Mouse (Mus musculus): ENCODE measurements at regions not wholly inside any gene's neighbourhood (a gene's known extent, or its start where the extent isn't known, plus 50 kb on each side); places are given as distances from the start of the nearest gene placed in this dataset.

DNA sequence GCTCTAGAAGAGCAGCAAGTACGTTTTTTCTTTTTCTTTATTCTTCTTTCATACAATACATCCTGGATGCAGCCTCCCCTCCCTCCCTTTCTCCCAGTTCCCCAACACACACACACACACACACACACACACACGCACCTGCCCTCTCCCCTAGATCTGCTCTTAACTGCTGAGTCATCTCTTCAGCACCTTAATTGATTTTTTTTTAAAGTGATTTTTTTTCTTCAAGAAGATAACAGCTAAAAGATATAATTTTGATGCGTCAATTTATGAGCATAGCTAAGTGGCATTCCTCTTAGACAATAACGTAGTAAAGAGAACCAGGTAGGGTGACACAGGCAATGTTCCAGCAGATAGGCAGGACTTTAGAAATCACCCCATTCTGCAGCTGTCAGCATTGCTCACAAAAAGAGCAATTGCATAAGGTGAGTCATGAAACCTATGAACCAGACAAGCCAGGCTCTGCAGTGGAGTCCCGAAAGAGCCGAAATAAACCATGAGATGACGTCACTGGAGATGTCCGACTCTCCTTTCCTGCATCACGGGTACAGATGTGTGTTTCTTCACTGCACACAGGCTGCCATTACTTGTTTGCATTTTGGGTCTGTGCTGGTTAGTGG is 63.9 kb upstream of the Tnrc6a start:
- intact Hi-C loops (cut with DNase I): no loop called here
- DNase-seq: no peak

DNA sequence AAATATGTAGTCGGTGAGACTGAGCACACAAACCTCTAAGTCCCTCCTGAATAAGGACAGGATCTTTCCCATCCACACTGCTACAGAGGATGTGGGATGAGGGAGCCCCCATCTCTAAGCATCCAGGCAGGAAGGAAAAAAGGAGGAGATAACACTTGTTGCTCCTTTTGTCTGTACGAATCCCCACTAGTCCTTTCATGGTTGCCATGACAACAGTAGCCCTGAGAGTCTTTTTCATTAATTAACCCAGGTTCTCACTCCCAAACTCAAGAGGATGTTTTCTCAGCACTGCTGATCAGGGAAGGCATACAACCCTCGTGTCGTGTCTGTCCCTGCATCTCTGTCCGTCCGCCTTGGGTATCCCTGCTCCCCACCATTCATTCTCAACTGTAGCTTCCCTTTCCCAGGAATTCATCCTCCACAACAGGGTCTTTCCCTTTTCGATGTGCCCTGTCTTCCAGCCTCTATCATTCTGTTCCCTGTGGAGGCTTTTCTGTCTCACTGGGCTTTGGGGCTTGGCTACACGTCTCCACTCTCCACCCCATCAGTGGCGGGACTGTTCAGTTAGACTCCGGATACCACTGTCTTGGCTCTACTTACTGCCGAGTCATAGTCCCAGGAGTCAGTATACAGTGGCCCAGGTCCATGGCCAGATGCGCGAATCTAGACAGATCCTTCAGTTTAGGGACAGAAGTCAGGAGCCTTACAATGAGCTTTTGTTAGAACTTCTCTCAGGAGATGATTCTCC is 60.2 kb upstream of the Tnrc6a start:
- intact Hi-C loops (cut with DNase I): no loop called here
- DNase-seq: no peak

DNA sequence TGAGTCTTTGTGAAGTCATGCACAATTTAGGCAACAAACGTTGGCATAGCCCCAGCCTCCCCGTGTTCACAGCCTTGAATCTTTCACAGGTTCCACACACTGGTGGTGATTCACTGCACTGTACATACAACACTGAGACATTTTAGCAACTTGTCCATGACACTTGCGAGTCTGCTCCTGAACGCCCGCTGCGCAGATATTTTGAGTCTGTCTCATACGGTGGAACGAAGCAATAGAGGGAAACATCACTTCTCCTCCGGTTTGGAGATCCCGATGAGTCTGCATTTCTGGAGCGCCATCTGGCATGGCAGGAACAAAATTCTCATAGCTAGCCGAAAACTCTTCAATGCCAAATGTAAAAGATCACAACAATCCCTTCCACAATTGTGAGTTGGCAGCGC is 57.7 kb upstream of the Tnrc6a start:
- intact Hi-C loops (cut with DNase I): no loop called here

DNA sequence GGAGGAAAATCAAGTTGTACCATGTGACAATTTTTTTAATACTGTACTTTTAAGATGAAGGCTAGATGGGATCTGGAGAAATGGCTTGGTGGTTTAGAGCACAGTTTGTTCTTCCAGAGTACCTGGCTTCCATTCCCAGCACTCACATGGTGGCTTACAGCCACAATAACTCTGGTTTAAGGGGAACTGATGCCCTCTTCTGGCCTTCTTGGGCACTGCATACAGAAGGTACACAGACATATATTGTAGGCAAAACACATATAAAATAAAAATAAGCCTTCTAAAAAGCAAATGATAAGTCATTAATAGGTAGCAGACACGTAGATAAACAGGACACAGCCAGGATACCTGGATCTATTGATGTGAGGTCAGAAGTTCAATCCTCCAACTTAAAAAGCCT is 56.3 kb upstream of the Tnrc6a start:
- intact Hi-C loops (cut with DNase I): no loop called here
- DNase-seq: no peak

More for the DNA sequence above, 57.7 kb upstream of the Tnrc6a start:
- peak in 1 of 2 experiments; percentile 28 for DNase-seq

DNA sequence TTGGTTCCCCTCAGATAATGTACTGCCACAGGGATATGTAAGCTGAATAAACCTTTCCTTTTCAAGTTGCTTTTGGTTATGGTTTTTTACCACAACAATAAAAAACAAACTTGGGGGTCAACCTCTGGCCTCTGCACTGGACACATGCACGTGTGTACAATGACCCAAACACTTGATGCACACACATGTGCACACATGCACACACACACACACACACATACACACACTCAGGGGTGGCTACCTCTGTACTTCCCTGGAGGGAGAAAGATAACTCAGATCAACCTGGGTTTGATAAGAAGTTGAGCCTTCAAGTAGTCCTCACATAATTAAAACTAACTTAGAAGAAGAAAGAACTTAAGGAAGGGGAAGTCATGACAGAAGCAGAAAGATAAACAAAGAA is 55.4 kb upstream of the Tnrc6a start:
- DNase-seq: no peak
- intact Hi-C loops (cut with DNase I): no loop called here

DNA sequence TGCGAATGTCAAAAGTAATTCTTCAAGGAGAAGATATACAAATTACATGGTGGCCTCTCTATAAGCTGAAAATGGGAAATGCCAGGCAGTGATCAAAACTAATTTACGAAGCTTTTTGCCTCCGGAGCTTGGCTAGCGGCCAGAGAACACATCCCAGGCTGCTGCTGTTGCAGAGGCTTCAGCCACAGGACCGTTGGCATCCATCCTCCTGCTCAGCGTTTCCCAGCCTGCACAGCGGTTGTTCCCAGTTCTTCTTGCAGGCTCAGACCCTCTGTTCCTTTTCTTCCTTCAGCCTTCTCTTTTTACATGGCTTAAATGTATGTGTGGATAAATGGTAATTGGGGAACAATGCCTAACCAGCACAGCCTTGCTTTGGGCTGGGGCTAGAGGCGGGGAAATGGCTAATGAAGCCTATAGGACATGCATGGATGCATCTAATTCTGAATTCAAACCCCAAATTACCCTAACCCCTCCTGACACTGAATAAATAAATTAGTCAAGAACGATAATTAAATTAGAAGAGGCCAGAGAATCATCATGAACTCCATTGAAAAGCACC is 54.9 kb upstream of the Tnrc6a start:
- no peak for DNase-seq
- intact Hi-C loops (cut with DNase I): no loop called here

DNA sequence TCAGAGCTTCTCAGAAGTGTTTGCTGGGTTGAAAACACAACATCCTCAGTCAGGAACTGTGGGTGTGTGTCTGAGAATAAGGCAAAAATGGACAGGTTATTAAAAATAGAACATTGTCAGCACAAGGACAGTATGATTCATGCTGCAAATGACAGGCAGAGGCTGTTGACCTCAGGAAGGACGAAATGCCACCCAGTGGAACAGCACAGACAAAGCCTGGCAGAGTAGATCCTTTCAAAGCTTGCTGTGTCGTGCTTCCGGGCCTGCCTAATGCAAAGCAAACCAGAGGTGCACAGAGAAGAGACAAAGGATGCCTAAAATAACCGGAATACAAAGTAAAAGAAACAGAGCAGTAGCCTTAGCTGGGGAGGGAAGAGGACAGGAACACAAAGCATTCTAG is 54.4 kb upstream of the Tnrc6a start:
- no peak for DNase-seq
- intact Hi-C loops (cut with DNase I): no loop called here

DNA sequence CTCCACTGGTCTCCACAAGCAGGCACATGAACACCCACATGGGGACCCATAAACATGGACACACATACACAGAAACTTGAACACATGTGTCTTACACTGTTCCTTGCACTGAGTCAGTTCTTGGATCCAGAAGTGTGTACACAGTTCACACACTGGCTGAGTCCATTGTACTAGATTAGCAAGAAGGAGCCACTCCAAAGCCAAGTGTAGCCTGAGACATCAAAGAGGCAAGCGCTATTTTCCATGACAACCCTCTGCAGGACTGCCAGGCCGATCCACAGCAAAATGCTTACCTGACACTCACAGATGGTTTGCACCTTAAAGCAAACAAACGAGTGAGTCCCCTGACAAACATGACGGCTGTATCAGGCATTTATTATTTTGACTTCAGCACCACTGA is 52.8 kb upstream of the Tnrc6a start:
- no peak for DNase-seq
- intact Hi-C loops (cut with DNase I): no loop called here

Data from gastrocnemius, postnatal 36 days (tissue).